ENCODE assay signal across 30 mouse cellular contexts in genomic region chr10:84484661-84485060, GRCm38 (mm10). TPM values are rescaled to one million over a fixed set of nuclear protein-coding genes. Genes with fewer than 3 reads are reported as not detected.
DNase-seq lines count a peak whose midpoint lies in the region; ATAC-seq and TF ChIP-seq lines count a peak whose summit lies in the region.
"Had no signal": no experiment of that assay in that cellular context is flagged by ENCODE, and none has a peak within 500 bp of the region (broad histone marks: within the 10 kb centered on the region; RNA-seq: fewer than 3 reads in every experiment).

No protein-coding gene starts in this region.

- H3K27me3 ChIP-seq in embryonic facial prominence, embryonic 14.5 days (replicated peaks; ENCODE audit: control insufficient read depth, insufficient read depth, low read length) = no peaks in the 10 kb centered on the region
- no peaks in the 10 kb centered on the region for H3K27me3 ChIP-seq in embryonic facial prominence, embryonic 10.5 days (replicated peaks; ENCODE audit: low read depth, poor library complexity, severe bottlenecking)
- H3K27me3 ChIP-seq in Patski = no peaks in the 10 kb centered on the region
- H3K27me3 ChIP-seq: embryonic facial prominence, embryonic 12.5 days; heart, embryonic 12.5 days; hindbrain, embryonic 13.5 days; limb, embryonic 12.5 days; liver, embryonic 15.5 days had no signal

- in situ Hi-C loops in Patski (cut with MboI; ENCODE audit: low pct_unique_long_range_greater_than_20kb) = no loop called here

- no peak overlapping the region for H3K9ac ChIP-seq in embryonic facial prominence, embryonic 14.5 days (ENCODE audit: low read depth, low read length)
- H3K9ac ChIP-seq: embryonic facial prominence, embryonic 12.5 days; heart, embryonic 12.5 days; hindbrain, embryonic 13.5 days; limb, embryonic 12.5 days; liver, embryonic 15.5 days; lung, embryonic 14.5 days had no signal

- WGBS in embryonic facial prominence, embryonic 14.5 days = 0% methylated on average over 1 of the region's 1 CpGs
- 72% methylated on average over 1 of the region's 1 CpGs for WGBS in embryonic facial prominence, embryonic 10.5 days

- H3K9me3 ChIP-seq in embryonic facial prominence, embryonic 14.5 days (ENCODE audit: control insufficient read depth, low read length) = no peaks in the 10 kb centered on the region
- H3K9me3 ChIP-seq in embryonic facial prominence, embryonic 10.5 days = no peaks in the 10 kb centered on the region
- H3K9me3 ChIP-seq: embryonic facial prominence, embryonic 12.5 days; hindbrain, embryonic 13.5 days; limb, embryonic 12.5 days; liver, embryonic 15.5 days had no signal

- CTCF ChIA-PET in Patski (lab: Charles Lee) = no interaction called here

- no peak overlapping the region for H3K27ac ChIP-seq in embryonic facial prominence, embryonic 14.5 days (replicated peaks; ENCODE audit: low read depth, low read length)
- no peak overlapping the region for H3K27ac ChIP-seq in embryonic facial prominence, embryonic 10.5 days (replicated peaks)
- H3K27ac ChIP-seq: embryonic facial prominence, embryonic 12.5 days; gastrocnemius, adult 2 months; heart, adult 2 months; hindbrain, embryonic 13.5 days; limb, embryonic 12.5 days; liver, embryonic 15.5 days; macrophage had no signal

- no peaks in the 10 kb centered on the region for H3K36me3 ChIP-seq in embryonic facial prominence, embryonic 14.5 days (ENCODE audit: control insufficient read depth, insufficient read depth, low read length)
- H3K36me3 ChIP-seq in embryonic facial prominence, embryonic 10.5 days (replicated peaks) = no peaks in the 10 kb centered on the region
- H3K36me3 ChIP-seq: embryonic facial prominence, embryonic 12.5 days; heart, embryonic 12.5 days; hindbrain, embryonic 13.5 days; limb, embryonic 12.5 days; liver, embryonic 15.5 days had no signal

- H3K4me3 ChIP-seq in embryonic facial prominence, embryonic 14.5 days (ENCODE audit: low read depth, low read length) = no peak overlapping the region
- no peak overlapping the region for H3K4me3 ChIP-seq in embryonic facial prominence, embryonic 10.5 days
- H3K4me3 ChIP-seq: embryonic facial prominence, embryonic 12.5 days; erythroblast, embryonic 14.5 days; gastrocnemius, adult 2 months; heart, adult 2 months; heart, embryonic 12.5 days; hindbrain, embryonic 13.5 days; limb, embryonic 12.5 days; liver, embryonic 15.5 days had no signal

- TF ChIP-seq CTCF in Patski (IDR thresholded peaks at IDR 0.05) = no peak

- POLR2A ChIA-PET in Patski (lab: Charles Lee) = no interaction called here

- H3K4me2 ChIP-seq in embryonic facial prominence, embryonic 14.5 days (ENCODE audit: low read depth, low read length) = no peak overlapping the region
- H3K4me2 ChIP-seq: embryonic facial prominence, embryonic 12.5 days; heart, embryonic 12.5 days; hindbrain, embryonic 13.5 days; limb, embryonic 12.5 days; liver, embryonic 15.5 days; lung, embryonic 14.5 days had no signal

- intact Hi-C loops in left cerebral cortex, postnatal 10 days (cut with DNase I) = no loop called here

- DNase-seq in embryonic facial prominence, embryonic 14.5 days (ENCODE audit: low spot score) = peak; percentile 61
- no peak for DNase-seq in embryonic facial prominence, embryonic 10.5 days (ENCODE audit: low spot score)
- peak; percentile 42 for DNase-seq in lung, postnatal 36 days
- no peak for DNase-seq in lung, postnatal 14 days
- DNase-seq in Patski (ENCODE audit: low read depth, low spot score) = peak; percentile 64
- no peak for DNase-seq in ovary, adult 18-20 months (ENCODE audit: low spot score)
- DNase-seq in left cerebral cortex, postnatal 10 days (ENCODE audit: extremely low spot score in 1 of 2, low spot score in 2 of 2) = no peak
- DNase-seq: adrenal gland, postnatal 14 days; cerebellum, adult 9-10 months; cerebellum, postnatal 36 days; gastrocnemius, adult 2 months; gastrocnemius, postnatal 36 days; heart, adult 2 months; heart, postnatal 4 days; kidney, adult 9 months; lung, embryonic 14.5 days; midbrain, embryonic 14.5 days; thymus, adult 2 months; thymus, postnatal 36 days had no signal

- H3K4me1 ChIP-seq in embryonic facial prominence, embryonic 14.5 days (ENCODE audit: control insufficient read depth, insufficient read depth, low read length) = 0 out of 2 replicates have a peak, but pooled peaks cover 15% of the 10 kb centered on the region
- H3K4me1 ChIP-seq in embryonic facial prominence, embryonic 10.5 days = peaks cover 13% of the 10 kb centered on the region

- ATAC-seq in embryonic facial prominence, embryonic 14.5 days (ENCODE audit: low read depth) = no peak
- ATAC-seq in Patski = no peak
- no peak for ATAC-seq in monocyte, adult 5-6 weeks (replicated peaks; ENCODE audit: insufficient number of reproducible peaks, low FRiP score, low TSS enrichment, poor library complexity, severe bottlenecking)
- ATAC-seq: CD4-positive, CD25-positive, alpha-beta regulatory T cell, adult 4 months; forebrain, embryonic 16.5 days; intestine, embryonic 16.5 days had no signal

RNA-seq across cellular contexts. Expression of gene Nuak1, which starts 44.3 kb away (rescaled TPM):
- 3.3 and 3.7 TPM in 2 replicates for polyA plus RNA-seq in embryonic facial prominence, embryonic 14.5 days (2014; fragmentation: Nextera tagmentation; extraction: Ambion mirVana)
- polyA plus RNA-seq in embryonic facial prominence, embryonic 10.5 days (2016; fragmentation: Nextera tagmentation; extraction: Ambion mirVana) = 2.4 and 2.7 TPM in 2 replicates
- 31.4 TPM for polyA plus RNA-seq in Patski (2021)
- 0.29 to 0.48 TPM in 2 of 3 replicates, not detected in the other for total RNA-seq in monocyte, adult 5-6 weeks (2017)
- 10 to 100 TPM; 47.7 to 55.0 TPM for total RNA-seq in left cerebral cortex, postnatal 10 days (2021)
- polyA plus RNA-seq: CD4-positive, CD25-positive, alpha-beta regulatory T cell, adult 4 months had no signal

RNA-seq across cellular contexts. Expression of gene Ckap4, which starts 49.2 kb away (rescaled TPM):
- polyA plus RNA-seq in embryonic facial prominence, embryonic 14.5 days (2014; fragmentation: Nextera tagmentation; extraction: Ambion mirVana) = 193 and 203 TPM in 2 replicates
- 61.2 and 61.5 TPM in 2 replicates for polyA plus RNA-seq in embryonic facial prominence, embryonic 10.5 days (2016; fragmentation: Nextera tagmentation; extraction: Ambion mirVana)
- 62.4 TPM for polyA plus RNA-seq in Patski (2021)
- 11.0 to 16.6 TPM (median 12.2 TPM) in 3 replicates for total RNA-seq in monocyte, adult 5-6 weeks (2017)
- total RNA-seq in left cerebral cortex, postnatal 10 days (2021) = 10 to 100 TPM; 40.1 to 42.1 TPM

Comparison
In these comparisons a context has a peak if more than half of its experiments do, and no peak if none do; other contexts are left out.
1. DNase-seq: peak in embryonic facial prominence, embryonic 14.5 days (single experiment), lung, postnatal 36 days (single experiment) and Patski (single experiment); none in embryonic facial prominence, embryonic 10.5 days (single experiment), lung, postnatal 14 days (single experiment), ovary, adult 18-20 months (single experiment) and left cerebral cortex, postnatal 10 days (0 of 2).